Mouse (Mus musculus) megakaryocyte progenitor cell, adult 5-6 weeks (primary cell): ENCODE measurements around the gene Mgll. TPM values are rescaled to one million over a fixed set of nuclear protein-coding genes. Genes with fewer than 3 reads are reported as not detected.

Experiments used
- ATAC-seq: replicated peaks from 2 replicates; pipeline ENCODE4 v1.8.0; 2016; ENCODE audit warnings: mild to moderate bottlenecking, moderate TSS enrichment, inconsistent platforms; ENCODE audit not compliant: poor library complexity
- total RNA-seq, 2 experiments: library from RNA; stranded (forward) in 1 of 2; stranded (reverse) in 1 of 2; fragments of 157-497, 149-512 nt in 1 of 2; fragments of 200-1000 nt in 1 of 2; gene quantifications; 2 replicates each; pipeline versions ENCODE4 v1.2.3 to v1.2.4; 2015 to 2017

Mgll gene
- total RNA-seq, 2 experiments from 2014 or later, result 1.6 to 1.9 TPM

DNA sequence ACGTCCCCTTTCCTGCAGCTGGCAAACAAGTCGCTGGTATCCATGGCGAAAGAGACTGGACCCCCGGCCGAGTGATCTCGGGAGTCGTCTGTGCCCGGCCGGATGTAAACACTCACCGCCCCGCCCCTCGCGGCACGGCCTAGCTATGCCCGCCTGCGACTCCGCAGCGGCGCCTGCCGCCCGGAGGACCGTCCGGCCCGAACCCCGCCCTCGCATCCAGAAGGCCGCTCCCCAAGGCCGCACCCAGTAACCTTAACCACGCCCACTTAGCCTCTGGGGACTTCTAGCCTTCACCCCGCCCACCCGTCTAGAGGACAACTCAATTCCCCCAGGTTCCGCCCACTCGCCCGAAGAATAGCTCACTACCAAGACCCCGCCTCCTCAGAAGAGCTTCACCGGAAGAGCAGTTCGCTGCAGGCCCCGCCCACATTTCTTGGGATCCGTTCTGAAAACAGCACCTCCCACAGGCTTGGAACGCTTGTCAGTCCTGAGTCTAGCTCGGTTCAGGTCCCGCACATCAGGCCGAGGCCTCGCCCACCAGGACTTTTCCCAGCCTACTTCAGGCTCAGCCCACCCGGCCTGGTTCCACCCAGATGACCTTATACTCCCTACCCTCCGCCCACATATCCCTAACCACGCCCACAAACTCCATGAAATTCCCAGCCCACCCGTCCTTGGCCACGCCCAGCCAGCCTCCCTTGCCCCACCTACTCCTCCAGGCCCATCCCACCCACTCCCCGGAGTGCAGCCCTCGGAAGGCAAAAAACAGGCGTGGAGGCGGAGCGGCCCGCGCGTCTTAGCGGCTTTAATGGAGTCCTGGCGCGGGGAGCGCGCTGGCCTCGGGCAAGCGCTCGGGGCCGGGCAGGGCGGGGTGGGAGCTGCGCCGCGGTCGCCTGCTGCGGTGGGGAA is 117.8 kb downstream of the Mgll start, which contains the start of gene Abtb1:
Gene Abtb1, minus strand, starts transcription at position 204 of the 909 bp plus-strand sequence.
- peak; percentile 77 for ATAC-seq

DNA sequence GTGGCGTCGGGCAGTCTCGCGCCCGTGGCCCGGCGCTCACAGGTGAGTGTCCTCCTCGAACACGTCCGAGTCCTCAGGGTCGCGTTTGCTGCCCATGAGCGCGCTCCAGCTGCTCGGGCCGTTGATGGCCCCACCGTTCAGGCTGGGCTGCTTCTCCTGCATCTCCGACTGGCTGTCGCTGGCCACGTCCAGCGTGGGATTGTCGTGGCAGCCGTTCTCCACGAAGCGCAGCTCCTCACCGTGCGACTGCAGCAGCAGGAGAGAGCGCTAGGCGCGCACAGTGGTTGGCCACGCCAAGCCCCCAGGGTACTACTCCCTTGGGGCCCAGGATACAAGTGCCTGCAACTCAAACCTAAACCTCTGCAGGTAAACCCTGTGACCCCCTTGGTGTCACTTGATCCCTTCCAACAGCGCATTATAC is 118.5 kb downstream of the Mgll start:
- no peak for ATAC-seq

DNA sequence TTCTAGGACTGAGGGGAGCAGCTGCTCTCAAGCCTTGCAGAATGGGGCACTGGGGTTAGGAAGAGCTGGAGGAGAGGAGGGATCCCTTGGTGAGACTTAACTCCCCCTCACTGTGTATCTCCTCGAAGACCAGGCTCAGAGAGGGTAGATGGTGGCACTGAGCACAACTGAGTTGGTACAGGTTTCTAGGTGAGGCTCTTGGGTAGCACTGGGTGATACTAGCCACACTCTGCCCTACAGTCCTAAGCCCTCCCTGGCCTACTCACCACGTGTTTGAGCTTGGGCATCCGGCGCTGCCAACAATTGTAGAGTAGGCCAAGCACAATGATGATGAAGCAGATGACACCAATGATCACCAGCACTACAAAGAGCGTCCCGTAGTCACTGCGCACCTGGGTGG is 119.0 kb downstream of the Mgll start:
- no peak for ATAC-seq

DNA sequence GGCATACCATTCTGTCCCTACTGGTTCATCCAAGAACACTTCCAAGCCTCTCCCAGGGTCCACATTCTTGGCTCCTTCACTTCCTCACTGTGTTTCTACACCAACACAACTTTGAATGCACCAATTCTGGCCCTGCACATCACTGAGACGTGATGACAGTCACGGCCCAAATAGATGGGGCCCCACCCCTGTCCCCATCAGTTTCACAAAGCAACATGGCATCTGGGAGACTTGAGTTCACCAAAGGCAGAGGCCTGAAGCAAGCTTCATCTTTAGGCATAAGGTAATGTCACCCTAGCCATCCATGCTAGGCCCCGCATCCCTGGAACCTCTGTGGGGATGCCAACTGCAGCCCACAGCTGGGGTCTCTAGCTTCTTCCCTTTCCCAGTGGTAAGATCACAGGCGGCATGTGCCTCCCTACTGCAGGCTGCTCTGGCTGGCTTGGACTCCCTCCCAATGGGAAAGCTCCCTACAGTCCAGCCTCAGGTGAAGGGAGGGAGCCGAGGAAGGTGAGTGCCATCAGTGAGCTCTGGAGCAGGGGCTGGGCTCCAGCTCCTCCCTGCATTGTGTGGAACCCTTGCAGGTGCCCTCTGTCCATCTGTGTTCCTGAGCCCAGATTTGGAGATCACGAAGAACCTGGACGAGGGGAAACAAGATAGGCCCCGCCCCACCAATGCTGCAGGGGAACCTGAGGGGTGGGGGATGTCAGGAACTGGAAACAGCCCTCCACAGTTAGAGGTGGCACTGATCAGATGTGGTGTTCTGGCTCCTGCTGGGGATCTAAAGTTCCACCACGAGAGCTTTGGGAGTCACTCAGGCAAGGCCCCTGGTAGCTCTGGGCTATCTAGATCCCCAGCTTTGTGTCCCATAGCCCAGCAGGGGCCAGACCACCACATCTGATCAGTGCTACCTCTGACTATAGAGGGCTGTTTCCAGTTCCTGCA is 119.8 kb downstream of the Mgll start:
- ATAC-seq, result no peak

DNA sequence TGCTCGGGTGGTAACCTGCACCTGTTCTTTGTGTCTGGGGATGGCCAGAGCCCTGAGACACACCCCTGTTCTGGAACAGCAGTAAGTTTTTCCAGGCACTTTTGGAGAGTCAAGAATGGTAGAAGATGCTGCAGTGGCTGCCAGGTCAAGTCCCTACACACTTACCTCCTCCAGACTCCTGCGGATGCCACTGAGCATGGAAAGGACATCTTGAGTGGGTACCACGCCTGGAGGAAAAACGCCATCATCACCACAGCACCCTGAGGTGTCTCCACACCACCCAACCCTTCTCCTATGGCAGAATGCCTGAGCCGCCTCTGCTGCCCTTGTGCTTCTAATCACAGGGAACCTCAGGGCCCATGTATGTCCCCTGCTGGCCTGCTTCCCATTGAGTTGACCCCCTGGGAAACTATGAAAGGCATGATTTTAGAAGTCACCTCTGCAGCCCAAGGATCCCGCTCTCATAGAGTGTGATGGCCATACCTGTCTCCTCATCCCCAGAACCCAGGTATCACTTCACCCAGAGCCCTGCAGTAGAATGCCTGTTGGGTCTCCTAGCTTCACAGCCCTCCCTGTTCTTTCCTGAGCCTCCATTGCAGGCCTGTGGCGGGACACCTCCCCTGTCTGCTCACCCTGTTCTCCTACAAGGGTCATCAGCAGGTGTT is 120.8 kb downstream of the Mgll start:
- no peak for ATAC-seq

DNA sequence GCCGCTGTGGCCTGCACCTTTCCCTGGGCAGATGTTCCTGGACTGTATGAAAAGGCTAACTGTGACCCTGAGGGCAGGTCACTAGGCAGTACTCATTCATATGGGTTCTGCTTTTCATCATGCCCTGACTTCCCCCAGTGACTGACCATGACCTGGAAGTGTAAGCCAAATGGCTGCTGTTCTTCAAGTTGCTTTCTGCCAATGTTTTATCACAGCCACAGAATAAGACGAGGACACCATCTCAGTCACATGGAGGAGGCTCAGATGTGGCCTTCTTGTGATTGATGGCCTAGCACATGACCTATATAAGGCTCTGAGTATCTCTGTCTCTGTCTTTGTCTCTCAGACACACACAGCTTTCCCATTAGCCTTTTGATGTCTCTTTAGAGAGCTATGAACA is 123.4 kb downstream of the Mgll start:
- no peak for ATAC-seq

GRCm38 (mm10) chr6:88849270-88849669 is 125.1 kb downstream of the Mgll start:
- peak; percentile 78 for ATAC-seq

- ATAC-seq, result no peak
Observed at GRCm38 (mm10) chr6:88850034-88850433, 125.8 kb downstream of the Mgll start.

- ATAC-seq, result no peak
Observed at GRCm38 (mm10) chr6:88854509-88854908, 130.3 kb downstream of the Mgll start.

- ATAC-seq, result peak; percentile 83
Observed at GRCm38 (mm10) chr6:88855636-88856035, 131.4 kb downstream of the Mgll start.

DNA sequence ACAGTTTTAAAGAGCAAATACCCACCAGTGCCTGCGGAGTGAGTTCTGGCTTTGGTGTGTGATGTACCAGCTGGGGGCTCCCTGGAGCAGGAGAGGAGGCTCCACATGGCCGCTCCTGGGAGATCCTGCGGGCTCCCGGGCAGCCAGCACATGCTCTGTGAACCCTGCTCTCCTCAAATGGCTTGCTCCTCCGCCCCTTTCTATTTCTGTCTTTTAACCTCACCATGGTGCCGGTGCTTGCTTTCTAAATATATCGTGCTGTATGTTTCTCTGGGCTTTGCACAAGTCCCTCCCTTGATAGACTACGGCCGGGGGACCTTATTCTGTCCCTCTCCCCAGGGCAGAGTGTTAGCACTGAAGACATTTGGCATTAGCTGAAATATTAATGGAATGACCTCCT is 133.0 kb downstream of the Mgll start:
- no peak for ATAC-seq

GRCm38 (mm10) chr6:88857830-88858229 is 133.6 kb downstream of the Mgll start:
- no peak for ATAC-seq

GRCm38 (mm10) chr6:88858341-88858740 is 134.1 kb downstream of the Mgll start:
- ATAC-seq, result no peak

DNA sequence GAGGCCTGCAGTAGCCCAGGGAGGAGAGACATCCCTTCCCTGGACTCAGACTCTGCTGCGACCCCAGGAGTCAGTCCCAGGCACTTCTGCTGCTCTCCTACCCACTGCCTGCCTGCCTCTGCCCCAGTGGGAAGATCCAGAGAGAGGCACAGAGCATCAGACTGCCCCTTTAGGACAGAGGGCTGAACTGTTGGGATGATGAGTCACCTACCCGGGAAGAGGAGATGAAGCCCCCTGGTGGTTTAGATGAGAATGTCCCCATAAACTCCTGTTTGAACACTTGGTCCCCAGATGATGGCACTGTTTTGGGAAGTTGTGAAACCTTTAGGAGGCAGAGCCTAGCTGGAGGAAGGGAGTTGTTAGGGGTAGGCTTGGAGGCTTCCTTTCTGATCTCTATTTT is 136.7 kb downstream of the Mgll start:
- peak; percentile 95 for ATAC-seq

DNA sequence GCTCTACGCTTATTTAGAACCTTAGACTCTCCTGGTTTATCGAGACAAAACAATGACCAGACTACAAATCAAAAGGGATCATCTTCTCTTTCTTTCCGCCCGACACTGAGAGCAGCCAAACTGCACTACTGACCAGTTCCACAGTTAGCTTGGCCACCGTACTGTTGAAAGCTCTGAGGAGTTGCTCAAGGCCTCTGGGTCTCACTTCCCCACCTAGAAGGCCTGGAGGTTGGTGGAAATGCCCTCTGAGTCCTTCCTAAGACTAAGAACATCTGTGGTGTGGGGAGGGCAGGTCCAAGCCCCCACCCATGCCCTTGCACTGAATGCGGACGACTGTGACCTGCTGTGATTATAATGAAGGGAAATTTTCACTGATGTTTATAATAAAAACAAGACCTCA is 141.5 kb downstream of the Mgll start:
- peak; percentile 43 for ATAC-seq

GRCm38 (mm10) chr6:88869459-88869858 is 145.2 kb downstream of the Mgll start:
- ATAC-seq, result no peak

DNA sequence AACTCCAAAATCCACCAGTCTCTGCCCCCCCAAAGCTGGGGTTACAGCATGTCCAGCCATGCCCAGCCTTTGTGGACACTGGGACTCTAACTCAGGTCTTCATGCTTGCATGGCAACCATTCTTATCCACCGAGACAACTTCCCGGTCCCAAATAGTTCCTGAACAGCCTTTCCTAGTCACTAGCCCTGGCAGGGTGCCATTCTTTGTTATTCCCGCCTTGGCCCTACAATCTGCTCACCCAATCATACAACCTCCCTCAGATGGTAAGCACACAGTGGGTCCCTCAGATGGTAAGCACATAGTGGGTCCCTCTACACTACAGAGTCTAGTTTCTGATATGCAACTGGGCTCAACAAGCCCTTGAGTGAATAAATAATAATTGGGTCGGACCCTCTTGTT is 146.4 kb downstream of the Mgll start:
- no peak for ATAC-seq

GRCm38 (mm10) chr6:88871546-88871945 is 147.3 kb downstream of the Mgll start:
- ATAC-seq, result no peak

DNA sequence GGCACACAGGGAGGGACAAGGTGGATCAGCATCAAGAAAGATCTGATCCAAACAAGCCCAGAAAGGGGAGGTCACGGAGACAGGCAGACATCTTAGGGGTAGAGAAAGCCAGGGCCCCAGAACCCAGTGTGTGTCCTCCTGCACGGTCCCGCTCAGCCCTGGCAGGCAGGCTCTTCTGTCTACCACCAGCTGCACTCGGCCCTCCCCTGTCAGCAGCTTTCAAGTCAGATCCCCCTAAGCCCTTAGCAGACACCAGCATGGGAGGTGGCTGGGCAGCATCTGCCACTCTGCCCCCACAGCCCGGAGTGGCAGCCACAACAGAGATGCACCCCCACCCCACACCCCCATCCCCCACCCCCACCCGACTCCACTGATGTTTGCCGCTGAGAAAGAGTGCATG is 148.6 kb downstream of the Mgll start:
- no peak for ATAC-seq

DNA sequence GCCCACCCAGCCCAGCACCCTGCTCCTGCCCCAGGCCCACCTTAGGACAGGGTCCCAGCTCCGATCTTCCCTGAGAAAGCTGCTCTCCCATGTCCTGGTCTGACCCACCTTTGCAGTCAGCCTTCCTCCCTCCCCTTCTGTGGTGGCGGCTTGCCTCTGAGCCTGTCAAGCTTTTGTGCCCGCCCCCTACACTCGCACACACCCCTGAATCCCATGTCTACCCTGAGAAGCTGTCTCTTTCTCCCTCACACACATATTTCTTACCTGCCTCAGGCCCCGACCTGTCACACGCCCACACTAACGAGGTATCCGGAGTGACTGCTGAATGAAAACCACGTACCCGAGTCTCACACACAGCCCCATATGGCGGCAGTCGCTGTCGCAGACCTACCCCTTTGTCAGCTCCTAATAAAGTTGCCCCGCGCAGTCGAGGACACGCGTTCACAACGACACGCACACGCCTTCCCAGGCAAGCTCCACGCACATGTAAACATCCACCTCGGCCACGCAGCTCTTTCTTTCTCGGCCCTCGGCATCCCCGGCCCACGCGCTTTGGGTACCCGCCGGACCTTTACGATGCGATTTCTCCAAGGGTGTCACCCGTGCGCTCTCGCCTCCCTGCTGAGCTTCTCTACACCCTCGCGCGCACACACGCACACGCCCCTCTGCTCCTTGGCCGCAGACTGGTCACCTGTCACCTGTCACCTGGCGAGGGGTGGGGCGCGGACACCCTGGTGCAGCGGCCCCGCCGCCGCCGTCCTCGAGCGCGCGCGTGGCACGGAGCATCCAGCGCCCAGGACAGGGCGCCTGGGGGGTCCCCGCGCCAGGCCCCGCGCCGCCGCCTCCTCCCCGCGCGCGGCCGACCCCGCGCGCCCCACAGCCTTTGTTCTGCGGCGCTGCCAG is 150.0 kb downstream of the Mgll start:
- peak; percentile 26; the same call in 1 of the 2 replicates for ATAC-seq
